Mouse (Mus musculus) forebrain, embryonic 16.5 days (tissue): ENCODE measurements around the gene Ccdc28b. TPM values are rescaled to one million over a fixed set of nuclear protein-coding genes. Genes with fewer than 3 reads are reported as not detected.
A peak's percentile ranks its signal among the peaks of the same experiment; 100 is the strongest.

Experiments used
- ATAC-seq: fragments of 200-750 bp; cut with Nextera tagmentation; 2 replicates; pipeline ENCODE4 v1.8.0; 2017; ENCODE audit warnings: mild to moderate bottlenecking, moderate library complexity
- H3K27ac ChIP-seq: fragments of 300-500 bp; sonication (generic); 2 replicates; pipeline ENCODE4 v1.5.1; 2014; ENCODE audit warnings: low read length, control low read depth
- H3K27me3 ChIP-seq: fragments of 300-500 bp; sonication (generic); replicated peaks from 2 replicates; pipeline ENCODE4 v1.6.1; 2014; ENCODE audit warnings: low read length; ENCODE audit not compliant: control insufficient read depth, insufficient read depth
- H3K36me3 ChIP-seq: fragments of 300-500 bp; sonication (generic); 2 replicates; pipeline ENCODE4 v1.6.1; 2014; ENCODE audit not compliant: control insufficient read depth, insufficient read depth
- H3K4me1 ChIP-seq: fragments of 300-500 bp; sonication (generic); replicated peaks from 2 replicates; pipeline ENCODE4 v1.6.1; 2014; ENCODE audit warnings: low read length; ENCODE audit not compliant: control insufficient read depth, insufficient read depth
- H3K4me2 ChIP-seq: fragments of 300-500 bp; sonication (generic); 2 replicates; pipeline ENCODE4 v1.6.1; 2014; ENCODE audit warnings: mild to moderate bottlenecking, low read length, control low read depth
- H3K4me3 ChIP-seq: fragments of 300-500 bp; sonication (generic); replicated peaks from 2 replicates; pipeline ENCODE4 v1.5.1; 2014; ENCODE audit warnings: mild to moderate bottlenecking, low read length, control low read depth
- H3K9ac ChIP-seq: fragments of 300-500 bp; sonication (generic); replicated peaks from 2 replicates; pipeline ENCODE4 v1.6.1; 2014; ENCODE audit warnings: low read depth, low read length, control low read depth
- H3K9me3 ChIP-seq: fragments of 300-500 bp; sonication (generic); 2 replicates; pipeline ENCODE4 v1.6.1; 2016; ENCODE audit warnings: low read length; ENCODE audit not compliant: control insufficient read depth
- WGBS: fragments of 180-500 bp; shearing (Covaris S2); extraction: QIAGEN DNeasy Blood & Tissue Kit; methylation state at CpG from one replicate; pipeline ENCODE4 v1.1.7; 2014; 5-methylcytosine and 5-hydroxymethylcytosine counted together
- polyA plus RNA-seq: library from polyadenylated mRNA; unstranded; fragments of >200 nt; fragmentation: Nextera tagmentation; extraction: Ambion mirVana; gene quantifications from 2 replicates; pipeline ENCODE4 v1.2.1, GENCODE M21; 2015

Gene Ccdc28b
- polyA plus RNA-seq, 1 experiment from 2014 or later = 133 TPM

DNA sequence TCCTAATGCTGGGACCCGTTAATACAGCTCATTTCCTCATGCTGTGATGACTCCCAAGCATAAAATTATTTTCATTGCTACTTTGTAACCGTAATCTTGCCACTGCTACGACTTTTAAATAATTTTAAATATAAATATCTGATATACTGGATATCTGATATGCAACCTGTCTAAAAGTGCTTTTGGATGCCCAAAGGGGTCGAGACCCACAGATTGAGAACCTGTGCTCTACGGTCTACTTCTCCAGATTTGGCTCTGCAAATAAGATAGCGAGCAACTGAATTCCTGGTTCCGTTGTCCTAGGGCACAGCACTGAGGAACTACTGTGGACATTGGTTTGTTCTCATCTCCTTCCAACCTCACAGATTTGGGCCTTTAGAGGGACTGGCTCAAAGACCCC lies 46.1 kb downstream of the Ccdc28b start:
- Histone ChIP-seq H3K4me1 (peaks cover 7% of the 10 kb centered on the region), H3K4me2 (no peak overlapping the region), H3K9ac (no peak overlapping the region), H3K27me3 (no peaks in the 10 kb centered on the region), H3K36me3 (no peaks in the 10 kb centered on the region), H3K27ac (no peak overlapping the region), H3K4me3 (no peak overlapping the region), H3K9me3 (no peaks in the 10 kb centered on the region)
- ATAC-seq = no peak
- WGBS = 87% methylated on average over 7 of the region's 7 CpGs

DNA sequence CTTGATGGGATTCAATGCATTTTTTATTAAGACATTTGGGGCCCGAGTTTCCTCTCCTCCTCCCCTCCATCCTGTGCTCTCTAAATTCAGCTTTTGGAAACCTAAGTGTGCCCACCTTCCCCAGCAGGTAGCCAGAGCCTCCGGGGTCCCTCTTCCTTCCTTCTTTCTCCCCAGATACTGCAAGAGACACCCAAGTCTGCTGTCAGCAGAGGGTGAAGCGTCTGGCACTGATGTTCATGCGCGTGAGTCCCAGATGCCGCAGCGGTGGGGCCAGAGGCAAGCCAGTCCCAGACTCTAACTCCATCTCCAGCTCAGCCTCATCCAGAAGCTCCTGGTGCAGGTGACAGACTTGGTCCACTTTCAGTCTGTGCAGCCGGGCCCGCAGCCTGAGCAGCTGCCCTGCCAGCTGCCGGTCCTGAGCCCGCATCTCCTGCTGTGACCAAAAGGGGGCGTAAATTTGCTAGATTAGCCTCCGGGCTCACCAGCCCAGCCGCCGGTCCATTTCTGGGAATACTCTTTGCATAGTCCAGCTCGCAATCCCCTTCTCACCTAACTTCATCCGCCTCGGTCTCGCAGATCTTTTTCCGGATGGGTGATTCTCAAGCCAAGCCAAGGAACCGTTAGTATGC lies 46.8 kb downstream of the Ccdc28b start:
- H3K36me3 ChIP-seq = no peaks in the 10 kb centered on the region
- H3K27me3 ChIP-seq = no peaks in the 10 kb centered on the region
- WGBS = 28% methylated on average over 21 of the region's 21 CpGs
- H3K4me2 ChIP-seq = peak overlapping the region; percentile 18; the same call in 1 of the 2 replicates
- no peaks in the 10 kb centered on the region for H3K9me3 ChIP-seq
- peak; percentile 33; the same call in 1 of the 2 replicates for ATAC-seq
- H3K27ac ChIP-seq = no peak overlapping the region
- no peak overlapping the region for H3K9ac ChIP-seq
- H3K4me1 ChIP-seq = peaks cover 7% of the 10 kb centered on the region
- H3K4me3 ChIP-seq = no peak overlapping the region

DNA sequence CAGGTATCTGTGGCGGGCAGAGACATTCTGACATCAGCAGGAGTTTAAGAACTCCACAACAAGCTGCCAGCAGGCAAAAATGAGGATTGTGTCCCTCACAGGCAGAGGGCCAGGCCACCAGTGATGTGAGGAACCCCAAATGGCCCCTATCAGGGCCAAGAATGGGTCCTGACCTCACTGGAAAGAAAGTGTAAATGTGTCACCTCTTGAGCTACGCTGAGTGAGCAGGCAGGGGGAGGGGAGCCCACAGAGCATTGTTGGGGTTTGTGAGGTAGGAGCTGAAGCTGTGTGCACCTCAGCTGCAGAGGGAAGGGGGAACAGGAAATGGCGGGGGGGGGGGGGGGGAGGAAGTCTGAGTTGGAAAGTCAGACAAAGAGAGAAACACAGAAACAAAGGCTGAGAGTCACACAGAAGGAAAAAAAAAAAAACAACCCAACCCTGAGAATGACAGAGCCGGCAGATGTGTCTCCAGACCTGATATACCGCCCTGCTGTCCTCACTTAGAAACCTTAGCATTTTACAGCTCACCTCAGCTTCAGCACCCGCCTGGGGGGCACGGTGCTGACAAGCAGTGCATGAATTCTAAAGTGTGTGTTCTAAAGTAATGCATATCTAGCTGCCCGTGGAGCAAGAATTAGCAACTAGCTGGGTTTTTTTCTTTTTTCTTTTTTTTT lies 48.4 kb downstream of the Ccdc28b start:
- Histone ChIP-seq H3K9me3 (no peaks in the 10 kb centered on the region), H3K4me2 (no peak overlapping the region), H3K36me3 (no peaks in the 10 kb centered on the region), H3K4me1 (peaks cover 7% of the 10 kb centered on the region), H3K27me3 (no peaks in the 10 kb centered on the region), H3K4me3 (no peak overlapping the region), H3K9ac (no peak overlapping the region), H3K27ac (no peak overlapping the region)
- WGBS = 65% methylated on average over 7 of the region's 8 CpGs
- no peak for ATAC-seq

DNA sequence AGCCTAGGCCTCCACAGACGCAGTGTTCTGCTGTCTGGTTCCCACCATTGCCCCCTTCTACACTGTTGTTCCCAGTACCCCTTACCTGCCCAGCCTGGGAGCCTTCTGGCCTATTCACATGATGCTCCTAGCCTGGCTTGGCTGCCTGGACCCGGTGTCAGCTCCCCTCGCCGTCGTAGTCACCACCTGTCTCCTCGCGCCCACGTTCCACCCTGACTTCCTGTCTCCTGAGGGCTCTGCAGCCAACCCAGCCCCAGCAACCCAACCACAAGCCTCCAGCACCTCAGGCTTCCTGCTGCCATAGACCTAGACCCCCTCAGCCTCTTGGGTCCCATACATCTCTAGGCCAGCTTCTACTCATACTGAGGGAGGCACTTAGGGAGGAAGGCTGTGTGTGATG lies 50.3 kb downstream of the Ccdc28b start, which contains the start of gene Lck:
Gene Lck, minus strand, starts transcription at position 212 of the 400 bp plus-strand sequence.
- no peak within 1 kb of the TSS for H3K4me2 ChIP-seq
- H3K4me1 ChIP-seq = peaks cover 7% of the 10 kb centered on the region
- no peak within 1 kb of the TSS for H3K27ac ChIP-seq
- no peak within 1 kb of the TSS for H3K9ac ChIP-seq
- no peaks in the 10 kb centered on the region for H3K9me3 ChIP-seq
- no peaks in the 10 kb centered on the region for H3K36me3 ChIP-seq
- no peak for ATAC-seq
- H3K4me3 ChIP-seq = no peak within 1 kb of the TSS
- WGBS = 91% methylated on average over 8 of the region's 8 CpGs
- H3K27me3 ChIP-seq = no peaks in the 10 kb centered on the region

DNA sequence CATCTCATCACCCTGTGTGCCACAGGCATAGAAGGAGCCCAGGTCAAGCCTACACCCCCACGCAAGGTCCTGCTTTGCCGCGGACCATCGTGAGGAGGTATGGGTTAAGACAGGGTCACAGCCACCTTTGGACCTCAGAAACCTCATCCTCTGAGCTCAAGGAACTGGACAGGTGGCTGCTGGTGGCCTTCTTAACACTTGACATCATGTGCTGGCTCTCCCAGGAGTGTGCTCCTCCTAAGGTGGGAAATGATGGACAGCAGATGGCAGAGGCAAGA lies 50.7 kb downstream of the Ccdc28b start:
- no peak overlapping the region for H3K9ac ChIP-seq
- no peaks in the 10 kb centered on the region for H3K36me3 ChIP-seq
- peaks cover 7% of the 10 kb centered on the region for H3K4me1 ChIP-seq
- H3K4me2 ChIP-seq = no peak overlapping the region
- no peak overlapping the region for H3K27ac ChIP-seq
- no peaks in the 10 kb centered on the region for H3K27me3 ChIP-seq
- ATAC-seq = no peak
- no peaks in the 10 kb centered on the region for H3K9me3 ChIP-seq
- H3K4me3 ChIP-seq = no peak overlapping the region
- 93% methylated on average over 4 of the region's 4 CpGs for WGBS

DNA sequence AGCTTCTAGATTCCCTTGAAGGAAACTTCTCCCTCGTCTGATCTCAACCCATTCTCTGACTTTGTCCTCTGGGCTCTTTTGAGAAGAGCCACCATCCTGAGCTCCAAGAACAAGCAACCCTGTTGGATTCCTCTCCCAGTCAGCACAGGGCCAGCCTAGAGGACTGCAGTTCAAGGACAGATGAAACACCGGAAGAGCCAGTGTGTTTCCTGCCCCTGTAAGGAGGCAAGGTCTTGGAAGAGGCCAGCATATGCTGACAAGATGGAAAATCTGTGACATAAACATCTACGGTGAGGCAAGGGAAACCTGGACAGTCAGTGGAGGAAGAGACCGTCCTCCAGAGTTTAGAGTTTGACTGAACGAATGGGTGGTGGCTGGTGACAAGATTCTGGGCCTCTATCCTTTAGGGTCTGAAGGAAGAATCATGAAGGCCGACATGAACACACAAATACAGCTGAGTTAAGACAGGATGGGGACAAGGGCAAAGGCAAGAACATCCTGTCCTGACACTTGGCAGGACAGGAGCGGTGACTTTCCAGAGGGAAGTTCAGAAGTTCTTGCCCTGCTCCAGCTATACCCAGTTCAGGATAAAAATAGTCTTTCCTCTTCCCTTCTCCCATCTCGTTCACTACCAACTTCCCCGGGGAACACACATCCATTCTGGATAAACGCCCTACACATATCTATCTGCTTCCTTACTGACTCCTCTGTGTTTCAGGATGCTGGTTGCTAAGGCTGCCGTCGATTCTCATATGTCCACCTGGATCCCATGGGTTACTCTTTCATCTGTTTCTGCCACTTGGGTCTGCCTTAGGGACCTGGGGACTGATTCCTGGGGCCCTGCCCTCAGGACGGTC lies 51.3 kb downstream of the Ccdc28b start:
- Histone ChIP-seq H3K27me3 (no peaks in the 10 kb centered on the region), H3K4me3 (no peak overlapping the region), H3K36me3 (no peaks in the 10 kb centered on the region), H3K9ac (no peak overlapping the region), H3K9me3 (no peaks in the 10 kb centered on the region), H3K4me1 (peaks cover 7% of the 10 kb centered on the region), H3K27ac (no peak overlapping the region), H3K4me2 (no peak overlapping the region)
- no peak for ATAC-seq
- WGBS = 84% methylated on average over 13 of the region's 13 CpGs

DNA sequence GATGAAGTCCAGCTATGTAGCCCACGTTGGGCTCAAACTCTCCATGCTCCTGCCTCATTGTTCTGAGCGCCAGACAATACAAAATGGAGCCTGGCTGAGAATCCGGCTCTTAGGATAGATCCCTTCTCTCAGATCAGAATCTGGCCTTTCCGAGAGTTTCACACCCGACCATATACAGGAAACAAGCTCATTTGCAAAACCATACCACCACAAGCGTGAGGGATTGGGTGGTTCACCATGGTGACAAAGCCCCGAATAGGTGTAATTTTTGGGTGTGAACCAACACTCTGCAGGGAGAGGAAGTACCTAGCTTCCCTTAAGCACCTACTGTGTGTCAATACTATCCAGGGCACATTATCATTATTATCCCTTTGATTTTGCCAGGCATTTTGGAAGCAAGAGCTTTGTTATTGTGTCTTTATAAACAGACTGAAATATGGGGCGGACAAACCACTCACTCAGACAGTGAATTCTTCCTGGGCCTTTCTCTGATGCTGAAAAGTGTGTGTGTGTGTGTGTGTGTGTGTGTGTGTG lies 52.1 kb downstream of the Ccdc28b start:
- no peak overlapping the region for H3K4me3 ChIP-seq
- no peak overlapping the region for H3K27ac ChIP-seq
- H3K4me1 ChIP-seq = no peaks in the 10 kb centered on the region
- no peak overlapping the region for H3K9ac ChIP-seq
- ATAC-seq = no peak
- no peaks in the 10 kb centered on the region for H3K27me3 ChIP-seq
- H3K36me3 ChIP-seq = no peaks in the 10 kb centered on the region
- WGBS = 74% methylated on average over 8 of the region's 8 CpGs
- H3K9me3 ChIP-seq = no peaks in the 10 kb centered on the region
- H3K4me2 ChIP-seq = no peak overlapping the region

DNA sequence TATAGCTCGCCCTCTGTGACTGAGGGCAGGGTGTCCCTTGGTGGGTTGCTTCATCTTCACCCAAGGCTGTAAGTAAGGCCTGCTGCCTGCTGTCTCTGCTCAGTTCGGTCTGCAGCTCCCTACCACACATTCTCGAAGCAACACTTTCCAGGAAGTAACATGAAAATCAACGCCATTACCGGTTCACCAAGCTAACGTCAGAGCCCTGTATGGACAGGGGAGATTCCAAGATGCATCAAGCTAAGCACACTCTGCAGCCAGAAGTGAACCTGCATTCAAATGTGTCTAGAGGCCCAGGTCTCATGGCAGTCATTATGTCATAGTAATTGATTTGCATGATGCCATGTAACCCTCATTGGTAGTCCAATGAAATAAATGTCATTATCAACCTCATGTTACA lies 53.7 kb downstream of the Ccdc28b start:
- no peak for ATAC-seq
- Histone ChIP-seq H3K4me2 (no peak overlapping the region), H3K4me1 (no peaks in the 10 kb centered on the region), H3K9me3 (no peaks in the 10 kb centered on the region), H3K9ac (no peak overlapping the region), H3K36me3 (no peaks in the 10 kb centered on the region), H3K27ac (no peak overlapping the region), H3K27me3 (no peaks in the 10 kb centered on the region), H3K4me3 (no peak overlapping the region)
- WGBS = 92% methylated on average over 6 of the region's 6 CpGs
